Mouse (Mus musculus): Measurements from ENCODE around the gene Slc6a13.

GRCm38 (mm10) chr6:121303466-121304220 lies 3.6 kb downstream of the Slc6a13 start:
- TF ChIP-seq CTCF (IDR thresholded peaks at IDR 0.05; ENCODE audit: low read depth) (no peak), EP300 (optimal IDR thresholded peaks at IDR 0.05) (no peak)
